Mouse (Mus musculus): ENCODE measurements around the gene Als2.

The Als2 gene

GRCm38 (mm10) chr1:59211651-59212050, 25.4 kb downstream of the Als2 start:
- DNase-seq: no peak

GRCm38 (mm10) chr1:59208331-59208730, 28.7 kb downstream of the Als2 start:
- DNase-seq: no peak

DNA sequence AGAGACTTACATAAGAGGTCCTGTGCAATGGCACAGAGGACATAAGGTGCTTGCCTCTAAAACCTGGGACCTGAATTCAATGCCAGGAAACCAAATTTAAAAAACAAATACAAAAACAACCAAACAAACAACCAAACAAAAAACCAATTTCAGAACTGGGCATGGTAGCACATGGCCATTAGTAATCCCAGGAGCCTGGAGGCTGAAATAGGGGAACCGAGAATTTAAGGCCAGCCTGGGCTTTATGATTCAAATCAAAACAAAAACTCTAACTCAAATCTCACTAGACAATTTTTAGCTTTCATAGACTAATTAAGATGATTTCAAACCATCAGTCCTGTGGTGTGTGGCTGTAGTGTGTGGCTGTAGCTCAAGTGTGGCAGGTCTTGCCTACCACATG, 32.5 kb downstream of the Als2 start:
- no peak for DNase-seq

- no peak for DNase-seq
Measured at GRCm38 (mm10) chr1:59202367-59202766, 34.7 kb downstream of the Als2 start.

DNA sequence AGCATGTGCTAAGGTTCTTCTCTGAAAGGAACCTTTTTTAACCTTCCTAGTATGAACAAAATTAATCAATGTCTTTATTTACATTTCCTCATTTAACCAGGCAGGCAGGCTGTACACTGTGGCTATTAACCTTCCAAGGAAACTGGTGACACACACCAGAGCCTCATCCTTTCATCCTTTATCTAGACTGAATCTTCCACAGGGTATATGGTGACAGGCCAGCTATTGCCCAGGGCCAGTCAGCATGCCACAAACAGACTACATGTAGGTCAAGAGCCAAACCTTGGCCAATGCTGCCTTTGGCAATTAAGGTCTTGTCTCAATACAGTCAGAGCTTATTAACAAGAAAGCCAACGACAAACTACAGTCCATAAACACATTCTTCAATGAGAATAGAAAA, 35.5 kb downstream of the Als2 start:
- no peak for DNase-seq

GRCm38 (mm10) chr1:59200960-59201359, 36.1 kb downstream of the Als2 start:
- no peak for DNase-seq

GRCm38 (mm10) chr1:59194979-59195378, 42.1 kb downstream of the Als2 start:
- DNase-seq: no peak

GRCm38 (mm10) chr1:59187786-59188185, 49.2 kb downstream of the Als2 start:
- DNase-seq: no peak

- no peak for DNase-seq
Measured at GRCm38 (mm10) chr1:59186317-59186716, 50.7 kb downstream of the Als2 start.

DNA sequence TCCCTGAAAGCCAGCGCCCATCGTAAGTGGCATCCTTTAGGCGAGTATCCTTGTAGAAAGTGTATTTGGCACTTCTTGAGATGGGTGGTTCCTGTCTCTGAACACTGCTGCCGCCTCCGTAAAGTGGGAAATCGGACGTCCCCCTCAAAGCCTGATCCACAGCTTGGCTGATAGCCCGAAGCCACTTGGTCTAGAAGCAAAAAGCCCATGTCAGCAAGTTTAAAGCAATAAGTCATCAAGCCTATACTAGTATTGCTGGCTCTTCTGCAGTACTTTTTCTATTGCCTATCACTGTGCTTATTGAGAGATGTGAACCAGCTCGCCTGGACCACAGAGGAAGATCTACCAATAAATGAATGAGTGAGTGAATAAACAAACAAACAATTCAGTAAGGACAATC, 51.6 kb downstream of the Als2 start:
- DNase-seq: no peak

DNA sequence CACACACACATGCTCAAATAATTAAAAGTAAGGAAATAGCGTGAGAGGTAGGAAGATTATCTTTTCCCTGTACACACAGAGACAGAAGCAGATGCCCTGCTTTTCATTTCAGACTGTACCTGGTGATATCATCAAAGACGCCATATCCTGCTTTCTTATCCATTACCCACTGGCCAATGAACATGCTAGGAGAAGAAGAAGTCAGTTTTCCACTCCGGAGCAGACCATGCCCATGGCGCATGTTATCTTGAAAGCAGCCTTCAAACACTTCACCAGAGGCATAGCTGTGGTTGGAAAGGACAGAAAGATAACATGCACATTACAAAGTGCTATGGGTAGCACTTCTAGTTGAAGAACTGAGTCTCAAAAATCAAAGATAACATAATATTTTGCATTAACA, 54.0 kb downstream of the Als2 start:
- DNase-seq: peak; percentile 16

GRCm38 (mm10) chr1:59182373-59182772, 54.7 kb downstream of the Als2 start:
- no peak for DNase-seq

DNA sequence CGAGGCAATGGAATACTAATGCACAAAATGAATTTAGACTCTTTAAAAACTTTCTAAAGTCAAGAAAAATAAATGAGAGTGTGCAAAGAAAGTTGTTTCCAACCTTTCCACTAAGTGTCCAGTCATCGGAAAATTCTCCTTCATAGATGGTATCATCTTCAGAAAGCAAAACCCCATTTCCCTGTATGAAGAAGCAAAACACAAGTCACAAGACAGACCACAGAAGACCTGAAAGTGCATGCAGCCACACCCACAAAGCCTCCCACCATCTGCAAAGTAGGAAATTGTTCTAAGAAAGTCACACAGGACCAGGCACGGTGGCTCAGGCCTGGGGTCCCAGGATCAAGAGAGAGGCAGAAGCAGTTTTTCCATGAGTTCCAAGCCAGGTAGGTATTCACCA, 57.0 kb downstream of the Als2 start:
- no peak for DNase-seq

- no peak for DNase-seq
Measured at GRCm38 (mm10) chr1:59178401-59178800, 58.6 kb downstream of the Als2 start.

- peak; percentile 36 for DNase-seq
Measured at GRCm38 (mm10) chr1:59174514-59175373, 62.3 kb downstream of the Als2 start.

DNA sequence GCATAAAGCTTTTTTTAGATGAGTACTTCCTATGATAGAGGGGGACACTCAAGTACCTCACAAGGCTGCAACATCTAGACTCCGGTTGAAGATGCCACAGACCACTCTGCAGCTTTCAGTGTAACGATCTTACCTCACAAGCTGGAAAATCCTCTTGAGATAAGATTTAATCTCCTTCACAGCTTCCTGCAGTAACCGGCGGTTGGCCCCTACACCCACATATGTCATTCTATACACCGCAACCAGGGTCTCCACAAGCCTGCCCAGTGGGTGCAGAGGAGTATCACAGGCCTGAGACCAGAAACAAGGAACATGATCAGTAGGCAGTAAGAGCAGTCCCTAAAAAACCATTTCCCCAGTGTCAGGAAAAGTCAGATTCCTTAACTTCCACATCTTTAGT, 64.0 kb downstream of the Als2 start:
- DNase-seq: no peak

GRCm38 (mm10) chr1:59171875-59172274, 65.2 kb downstream of the Als2 start:
- no peak for DNase-seq

- DNase-seq: no peak
Measured at GRCm38 (mm10) chr1:59170290-59170689, 66.7 kb downstream of the Als2 start.

GRCm38 (mm10) chr1:59169586-59169985, 67.4 kb downstream of the Als2 start:
- no peak for DNase-seq

GRCm38 (mm10) chr1:59168556-59168955, 68.5 kb downstream of the Als2 start:
- DNase-seq: no peak

DNA sequence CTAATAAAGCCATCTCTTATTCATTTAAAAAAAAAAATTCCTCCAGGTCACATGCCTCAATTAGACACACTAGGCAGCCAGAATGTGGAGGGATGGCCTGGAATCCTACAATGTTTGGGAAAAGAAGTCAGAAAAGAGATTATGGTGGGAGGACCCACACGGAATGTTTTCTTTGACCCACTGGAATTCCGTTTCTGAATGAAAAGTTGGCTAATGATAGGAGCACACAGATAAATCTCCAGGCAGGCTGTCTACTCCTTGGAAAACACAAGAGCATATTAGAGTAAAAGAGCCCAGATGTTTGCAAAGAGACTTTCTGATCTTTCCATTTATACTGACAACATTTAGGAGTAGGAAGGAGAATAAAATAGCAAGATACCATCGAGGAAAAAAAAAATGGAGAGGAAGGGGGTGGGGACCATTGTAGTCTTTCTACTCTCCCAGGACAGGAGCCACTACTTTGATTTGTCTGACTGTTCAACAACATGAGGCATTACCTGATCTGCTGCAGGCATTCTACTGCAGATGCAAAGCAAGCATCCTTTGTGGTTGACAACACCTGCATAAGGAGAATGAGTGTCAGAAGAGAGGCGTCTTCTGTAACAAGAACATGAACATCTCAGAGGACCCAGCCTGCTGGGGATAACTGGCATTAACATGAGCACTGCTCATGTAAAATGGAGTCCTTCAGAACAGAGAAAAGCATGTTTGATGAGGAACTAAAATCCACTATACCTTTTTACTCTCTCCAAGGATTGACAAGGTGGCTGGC, 69.2 kb downstream of the Als2 start:
- DNase-seq: no peak

DNA sequence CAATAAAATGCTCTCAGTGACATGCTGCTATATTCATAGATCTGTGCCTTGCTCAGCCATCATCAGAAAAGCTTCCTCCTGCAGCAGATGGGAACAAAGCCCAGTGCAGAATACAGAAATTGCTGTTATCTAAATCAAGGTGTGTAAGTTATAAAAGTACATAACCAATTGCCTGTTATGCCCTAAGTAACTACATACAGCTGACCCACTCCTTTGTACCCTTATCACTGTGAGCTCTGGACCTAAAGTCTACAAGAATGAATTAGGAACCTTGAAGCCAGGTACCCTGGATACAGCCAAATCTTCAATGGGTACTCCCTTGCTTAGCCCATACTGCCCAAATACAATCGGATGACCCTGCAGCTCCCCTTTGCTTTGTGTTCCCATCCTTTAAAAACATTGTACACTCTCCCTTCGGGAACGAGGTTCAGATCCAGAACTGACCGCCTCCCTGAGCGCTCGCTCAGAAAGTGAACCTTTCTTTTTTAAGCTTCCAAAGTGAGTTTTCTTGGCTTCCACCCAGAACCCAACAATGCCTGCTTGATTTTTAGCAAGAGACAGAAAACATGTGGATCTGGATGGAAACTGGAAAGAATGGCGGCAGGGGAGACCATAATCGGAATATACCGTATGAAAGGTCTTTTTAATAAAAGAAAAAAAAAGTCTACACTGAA, 70.7 kb downstream of the Als2 start:
- DNase-seq: no peak

- DNase-seq: no peak
Measured at GRCm38 (mm10) chr1:59163918-59164317, 73.1 kb downstream of the Als2 start.

GRCm38 (mm10) chr1:59163030-59163461, 74.0 kb downstream of the Als2 start, which contains the start of gene Mpp4:
Mpp4 (minus strand) TSS chr1:59163389.
- DNase-seq: no peak
